ENCODE assay signal across 20 mouse cellular contexts in the genomic region with DNA sequence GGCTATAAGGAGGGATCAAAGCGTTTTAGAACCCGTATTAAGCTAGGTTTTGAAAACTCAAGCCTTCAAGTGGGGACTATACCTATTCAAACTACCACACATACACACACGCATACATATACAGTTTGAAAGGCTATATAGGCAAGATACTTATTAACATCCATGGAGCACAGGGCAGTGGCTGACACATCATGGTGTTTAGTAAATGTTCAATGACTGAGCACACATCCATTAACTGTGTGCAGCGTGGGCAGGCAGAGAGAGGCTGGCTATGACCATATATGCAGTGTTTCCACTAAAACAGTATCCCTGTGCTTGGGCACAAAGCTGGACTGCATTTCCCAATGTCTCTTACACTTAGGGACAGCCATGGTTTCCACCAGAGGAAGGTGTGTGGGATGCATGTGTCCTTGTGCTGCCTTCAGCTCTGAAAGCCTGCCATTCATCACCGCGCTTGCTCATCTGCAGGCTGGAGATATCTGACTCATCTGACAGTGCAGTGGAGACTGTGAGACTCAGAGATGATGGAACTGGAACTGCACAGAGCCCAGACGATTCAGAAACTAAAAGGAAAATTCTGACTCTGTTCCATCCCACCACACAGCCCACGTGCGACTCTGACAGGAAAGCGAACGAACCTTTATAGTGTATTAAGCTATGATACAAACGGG.
A peak's percentile ranks its signal among the peaks of the same experiment; 100 is the strongest.
DNase-seq lines count a peak whose midpoint lies in the region; ATAC-seq lines count a peak whose summit lies in the region.
"Had no signal": no experiment of that assay in that cellular context is flagged by ENCODE, and none has a peak within 500 bp of the region (broad histone marks: within the 10 kb centered on the region; RNA-seq: fewer than 3 reads in every experiment).

No protein-coding gene starts in this region.

- no peaks in the 10 kb centered on the region for H3K9me3 ChIP-seq in midbrain, embryonic 15.5 days
- H3K9me3 ChIP-seq: forebrain, embryonic 12.5 days; heart, embryonic 15.5 days; limb, embryonic 15.5 days had no signal

- peak; percentile 3 for DNase-seq in layer of hippocampus, adult 11-12 months (ENCODE audit: low spot score)
- DNase-seq in layer of hippocampus, postnatal 10 days (ENCODE audit: low spot score in 2 of 2) = no peak
- DNase-seq in right cerebral cortex, adult 2 months (ENCODE audit: low spot score in 2 of 2) = peak; percentile 48 to 52
- DNase-seq in right cerebral cortex, postnatal 4 days = no peak
- peak; percentile 80 for DNase-seq in brain, adult 2 months (ENCODE audit: low read depth, low spot score)
- DNase-seq in telencephalon, adult 2 months (ENCODE audit: low read depth, low spot score) = peak; percentile 33
- DNase-seq in retina, embryonic 14.5 days (ENCODE audit: low spot score) = no peak
- DNase-seq: cerebellum, adult 8-10 months; gastrocnemius, adult 2 months; heart, adult 18-20 months; kidney, postnatal 36 days; liver, postnatal 0 days; midbrain, embryonic 14.5 days; thymus, postnatal 36 days had no signal

- no peaks in the 10 kb centered on the region for H3K27me3 ChIP-seq in midbrain, embryonic 15.5 days (replicated peaks)
- H3K27me3 ChIP-seq: forebrain, embryonic 12.5 days; heart, embryonic 15.5 days; limb, embryonic 15.5 days had no signal

- 80% methylated on average over 12 of the region's 12 CpGs for WGBS in midbrain, embryonic 15.5 days

- H3K4me2 ChIP-seq in midbrain, embryonic 15.5 days = no peak overlapping the region
- H3K4me2 ChIP-seq: forebrain, embryonic 12.5 days; heart, embryonic 15.5 days; limb, embryonic 15.5 days had no signal

- H3K9ac ChIP-seq in midbrain, embryonic 15.5 days = no peak overlapping the region
- H3K9ac ChIP-seq: forebrain, embryonic 12.5 days; heart, embryonic 15.5 days; limb, embryonic 15.5 days; liver, postnatal 0 days had no signal

- no peak overlapping the region for H3K27ac ChIP-seq in midbrain, embryonic 15.5 days
- H3K27ac ChIP-seq: forebrain, embryonic 12.5 days; gastrocnemius, adult 2 months; heart, embryonic 15.5 days; limb, embryonic 15.5 days; stomach, postnatal 0 days had no signal

- H3K36me3 ChIP-seq in midbrain, embryonic 15.5 days (replicated peaks) = no peaks in the 10 kb centered on the region
- H3K36me3 ChIP-seq: forebrain, embryonic 12.5 days; heart, embryonic 15.5 days; limb, embryonic 15.5 days had no signal

- no peak for ATAC-seq in midbrain, embryonic 15.5 days (replicated peaks)
- ATAC-seq: CD4-positive, CD25-positive, alpha-beta regulatory T cell, adult 4 months; liver, postnatal 0 days had no signal

- no peaks in the 10 kb centered on the region for H3K4me1 ChIP-seq in midbrain, embryonic 15.5 days
- H3K4me1 ChIP-seq: forebrain, embryonic 12.5 days; heart, embryonic 15.5 days; limb, embryonic 15.5 days had no signal

- no peak overlapping the region for H3K4me3 ChIP-seq in midbrain, embryonic 15.5 days
- H3K4me3 ChIP-seq: forebrain, embryonic 12.5 days; gastrocnemius, adult 2 months; heart, embryonic 15.5 days; limb, embryonic 15.5 days had no signal

Comparison
In these comparisons a context has a peak if more than half of its experiments do, and no peak if none do; other contexts are left out.
1. DNase-seq: peak in layer of hippocampus, adult 11-12 months (single experiment), right cerebral cortex, adult 2 months (2 of 2), brain, adult 2 months (single experiment) and telencephalon, adult 2 months (single experiment); none in layer of hippocampus, postnatal 10 days (0 of 2), right cerebral cortex, postnatal 4 days (single experiment) and retina, embryonic 14.5 days (single experiment).